Mouse (Mus musculus) T-cell, adult 66 days (primary cell): ENCODE data around the gene Gpr21. TPM values are rescaled to one million over a fixed set of nuclear protein-coding genes. Genes with fewer than 3 reads are reported as not detected.

Source experiments
- total RNA-seq, 2 experiments: library from RNA; stranded (reverse); gene quantifications; 3 replicates in 1 of 2; 4 replicates in 1 of 2; pipeline ENCODE4 v1.2.4; 2023

Gene Gpr21
- 1 to 10 TPM; 4.9 to 5.8 TPM for total RNA-seq

GRCm38 (mm10) chr2:37516030-37516710 is at the start of gene Gpr21:
Gene Gpr21 (plus strand): TSS chr2:37516332.

Other genes with a start within 250 kb of the Gpr21 start
- gene Olfr368, start 189.8 kb upstream of the Gpr21 start, total RNA-seq: not detected
- gene Pdcl, start 157.0 kb upstream of the Gpr21 start, total RNA-seq: 10 to 100 TPM; 24.8 to 26.2 TPM
- gene Rc3h2, start 93.4 kb upstream of the Gpr21 start, total RNA-seq: 10 to 100 TPM; 61.8 to 63.5 TPM
- 1 to 10 TPM; 4.1 to 6.1 TPM for gene Zbtb26, start 73.2 kb upstream of the Gpr21 start, total RNA-seq
- 10 to 100 TPM; 16.2 to 17.2 TPM for gene Zbtb6, start 73.2 kb upstream of the Gpr21 start, total RNA-seq
- 10 to 100 TPM; 42.2 to 43.5 TPM for gene Rabgap1, start 73.1 kb upstream of the Gpr21 start, total RNA-seq
- 10 to 100 TPM; 31.6 to 33.9 TPM for gene Strbp, start 187.5 kb downstream of the Gpr21 start, total RNA-seq